9 mouse cellular contexts compared by ENCODE assay signal in the genomic region with DNA sequence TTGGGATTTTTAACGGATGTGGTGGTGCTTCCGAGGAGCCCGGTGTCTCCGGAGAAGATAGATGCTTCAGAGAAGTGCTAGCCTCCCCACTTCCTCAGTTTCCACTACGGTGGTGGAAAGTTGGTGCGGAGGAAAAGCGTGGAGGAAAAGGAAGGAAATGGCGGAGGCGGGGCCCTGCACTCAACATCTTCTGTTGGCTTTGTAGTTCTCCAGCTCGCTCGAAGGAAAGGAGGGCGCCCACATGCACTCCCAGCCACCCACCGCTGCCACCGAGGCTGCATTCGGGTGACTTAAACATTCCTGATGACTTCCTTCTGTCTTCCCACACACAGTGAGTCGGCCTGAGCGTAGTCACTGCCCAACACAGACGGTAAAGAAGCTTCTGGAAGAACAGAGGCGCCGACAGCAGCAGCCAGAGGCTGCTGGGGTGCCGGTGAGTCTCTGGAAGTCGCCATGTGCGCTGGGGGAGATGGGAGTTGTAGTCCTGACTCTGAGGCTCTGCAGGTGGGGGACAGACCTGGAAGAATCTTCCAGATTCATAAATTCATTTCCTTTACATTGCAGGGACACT. TPM values are rescaled to one million over a fixed set of nuclear protein-coding genes. Genes with fewer than 3 reads are reported as not detected.
A peak's percentile ranks its signal among the peaks of the same experiment; 100 is the strongest.
DNase-seq lines count a peak whose midpoint lies in the region; ATAC-seq and TF ChIP-seq lines count a peak whose summit lies in the region.
"Had no signal": no experiment of that assay in that cellular context is flagged by ENCODE, and none has a peak within 500 bp of the region (broad histone marks: within the 10 kb centered on the region; RNA-seq: fewer than 3 reads in every experiment).

No protein-coding gene starts in this region.

- H3K27ac ChIP-seq in MEL (ENCODE audit: control insufficient read depth, low read depth, low read length), result no peak overlapping the region
- peak overlapping the region; percentile 64; the same call in 1 of the 2 replicates for H3K27ac ChIP-seq in forebrain, postnatal 0 days (ENCODE audit: low read depth, low read length)
- H3K27ac ChIP-seq in intestine, embryonic 16.5 days (ENCODE audit: low read length), result 0 out of 2 replicates have a peak overlapping the region, but pooled peaks have one; percentile 54
- H3K27ac ChIP-seq in liver, postnatal 0 days (ENCODE audit: low read depth), result peak overlapping the region; percentile 91

- WGBS in forebrain, postnatal 0 days, result 42% methylated on average over 23 of the region's 23 CpGs
- 36% methylated on average over 23 of the region's 23 CpGs for WGBS in intestine, embryonic 16.5 days
- 20% methylated on average over 23 of the region's 23 CpGs for WGBS in liver, postnatal 0 days (ENCODE audit: insufficient replicate concordance)

- H3K9me3 ChIP-seq in erythroblast, embryonic 14.5 days (ENCODE audit: control insufficient read depth, low read length), result no peaks in the 10 kb centered on the region
- no peaks in the 10 kb centered on the region for H3K9me3 ChIP-seq in MEL (replicated peaks; ENCODE audit: insufficient read depth, low read length)
- H3K9me3 ChIP-seq in forebrain, postnatal 0 days (ENCODE audit: low read length), result no peaks in the 10 kb centered on the region
- no peaks in the 10 kb centered on the region for H3K9me3 ChIP-seq in intestine, embryonic 16.5 days (ENCODE audit: control insufficient read depth, low read length)
- no peaks in the 10 kb centered on the region for H3K9me3 ChIP-seq in liver, postnatal 0 days (ENCODE audit: low read length)
- H3K9me3 ChIP-seq: G1E had no signal

- no peak for TF ChIP-seq RAD21 in MEL (IDR thresholded peaks at IDR 0.05; ENCODE audit: low read depth, low read length)

- H3K4me1 ChIP-seq in erythroblast, embryonic 14.5 days (ENCODE audit: control insufficient read depth), result peaks cover 27% of the 10 kb centered on the region
- peaks cover 0 to 21% of the 10 kb centered on the region in 2 experiments; a peak in 2 of 4 replicates for H3K4me1 ChIP-seq in MEL (ENCODE audit: control insufficient read depth in 1 of 2, insufficient read depth in 2 of 2, low read length in 2 of 2)
- no peaks in the 10 kb centered on the region; the same call in 1 of the 2 replicates for H3K4me1 ChIP-seq in forebrain, postnatal 0 days (ENCODE audit: insufficient read depth)
- peaks cover 9% of the 10 kb centered on the region; the same call in 1 of the 2 replicates for H3K4me1 ChIP-seq in intestine, embryonic 16.5 days (ENCODE audit: control insufficient read depth, insufficient read depth, low read length)
- H3K4me1 ChIP-seq in liver, postnatal 0 days (ENCODE audit: insufficient read depth), result peaks cover 22% of the 10 kb centered on the region

- peak overlapping the region; percentile 98 for H3K4me2 ChIP-seq in forebrain, postnatal 0 days (ENCODE audit: low read depth)
- peak overlapping the region; percentile 90 for H3K4me2 ChIP-seq in intestine, embryonic 16.5 days (ENCODE audit: low read depth, low read length)
- peak overlapping the region; percentile 90 for H3K4me2 ChIP-seq in liver, postnatal 0 days (ENCODE audit: low read depth, low read length)

- H3K36me3 ChIP-seq in erythroblast, embryonic 14.5 days (ENCODE audit: control insufficient read depth), result peaks cover 14% of the 10 kb centered on the region
- peaks cover 5 to 10% of the 10 kb centered on the region in 2 experiments for H3K36me3 ChIP-seq in MEL (ENCODE audit: control insufficient read depth in 1 of 2, insufficient read depth in 2 of 2, low read length in 2 of 2)
- peaks cover 15% of the 10 kb centered on the region for H3K36me3 ChIP-seq in forebrain, postnatal 0 days (ENCODE audit: insufficient read depth)
- H3K36me3 ChIP-seq in intestine, embryonic 16.5 days (ENCODE audit: control insufficient read depth, insufficient read depth, low read length), result peaks cover 9% of the 10 kb centered on the region
- peaks cover 23% of the 10 kb centered on the region for H3K36me3 ChIP-seq in liver, postnatal 0 days (replicated peaks; ENCODE audit: insufficient read depth, low read length)

- no peak for TF ChIP-seq POLR2A in MEL (IDR thresholded peaks at IDR 0.05; ENCODE audit: control insufficient read depth in 1 of 2, insufficient read depth in 1 of 2, low read depth in 1 of 2, low read length in 2 of 2, poor library complexity in 1 of 2)

- TF ChIP-seq EP300 in MEL (IDR thresholded peaks at IDR 0.05; ENCODE audit: low read depth in 1 of 2, low read length in 2 of 2), result no peak
- TF ChIP-seq EP300 in liver, postnatal 0 days (IDR thresholded peaks at IDR 0.05; ENCODE audit: low read depth), result no peak

- peak overlapping the region; percentile 61; the same call in 1 of the 2 replicates for H3K9ac ChIP-seq in MEL (ENCODE audit: control insufficient read depth, low read depth, low read length, poor library complexity, severe bottlenecking)
- peak overlapping the region; percentile 53 for H3K9ac ChIP-seq in forebrain, postnatal 0 days
- H3K9ac ChIP-seq in intestine, embryonic 16.5 days (ENCODE audit: low read depth, low read length), result peak overlapping the region; percentile 59
- H3K9ac ChIP-seq in liver, postnatal 0 days (replicated peaks), result peak overlapping the region; percentile 59

- peak overlapping the region; percentile 63 for H3K4me3 ChIP-seq in erythroblast, embryonic 14.5 days (replicated peaks)
- peak overlapping the region in 1 of 2 experiments; percentile 75; a peak in 1 of 4 replicates for H3K4me3 ChIP-seq in MEL (ENCODE audit: control insufficient read depth in 1 of 2, insufficient read depth in 1 of 2, low read depth in 2 of 2, low read length in 2 of 2)
- H3K4me3 ChIP-seq in forebrain, postnatal 0 days (ENCODE audit: low read depth, low read length), result peak overlapping the region; percentile 53
- H3K4me3 ChIP-seq in intestine, embryonic 16.5 days (ENCODE audit: low read length), result peak overlapping the region; percentile 63
- H3K4me3 ChIP-seq in liver, postnatal 0 days (ENCODE audit: low read depth, low read length), result peak overlapping the region; percentile 65

- H3K79me2 ChIP-seq in MEL (ENCODE audit: control insufficient read depth, insufficient read depth, low read length, poor library complexity), result peaks cover 21% of the 10 kb centered on the region

- ATAC-seq in erythroblast, adult 5-6 weeks (replicated peaks; ENCODE audit: low FRiP score, poor library complexity, severe bottlenecking), result no peak
- ATAC-seq in forebrain, postnatal 0 days, result no peak
- ATAC-seq in intestine, embryonic 16.5 days, result no peak
- no peak for ATAC-seq in liver, postnatal 0 days

- TF ChIP-seq CTCF in MEL (IDR thresholded peaks at IDR 0.05 in 2 of 3, conservative IDR thresholded peaks at IDR 0.05 in 1 of 3; ENCODE audit: control insufficient read depth in 1 of 3, insufficient read depth in 1 of 3, low read depth in 2 of 3, low read length in 3 of 3, poor library complexity in 1 of 3, severe bottlenecking in 1 of 3), result no peak
- TF ChIP-seq CTCF in forebrain, postnatal 0 days (IDR thresholded peaks at IDR 0.05; ENCODE audit: low read depth), result no peak
- TF ChIP-seq CTCF in liver, postnatal 0 days (IDR thresholded peaks at IDR 0.05; ENCODE audit: low read depth), result no peak

- no peak for DNase-seq in MEL (ENCODE audit: low read depth, low spot score)
- peak; percentile 26 for DNase-seq in forebrain, postnatal 0 days
- DNase-seq in liver, postnatal 0 days, result no peak
- DNase-seq in right cerebral cortex, postnatal 25 days, result peak; percentile 72
- DNase-seq in urinary bladder, postnatal 14 days (ENCODE audit: low spot score), result no peak

- H3K27me3 ChIP-seq in erythroblast, embryonic 14.5 days (ENCODE audit: control insufficient read depth), result peaks cover 12% of the 10 kb centered on the region
- no peaks in the 10 kb centered on the region for H3K27me3 ChIP-seq in MEL (ENCODE audit: control insufficient read depth in 1 of 2, insufficient read depth in 2 of 2, low read length in 2 of 2)
- H3K27me3 ChIP-seq in forebrain, postnatal 0 days (ENCODE audit: insufficient read depth, low read length), result no peaks in the 10 kb centered on the region
- H3K27me3 ChIP-seq in intestine, embryonic 16.5 days (replicated peaks; ENCODE audit: control insufficient read depth, insufficient read depth, low read length), result no peaks in the 10 kb centered on the region
- H3K27me3 ChIP-seq in liver, postnatal 0 days (ENCODE audit: insufficient read depth, low read length), result no peaks in the 10 kb centered on the region

RNA-seq across cellular contexts. Expression of a gene that starts 1.6 kb away (rescaled TPM):
- polyA plus RNA-seq in erythroblast, embryonic 14.5 days (2012), result 0.23 and 0.30 TPM in 2 replicates
- total RNA-seq in erythroblast, adult 5-6 weeks (2015; ENCODE audit: low replicate concordance), result 2.1 and 5.0 TPM in 2 replicates
- 0.14 and 3.6 TPM in 2 replicates for total RNA-seq in erythroblast, adult 5-6 weeks (2017; ENCODE audit: low replicate concordance)
- 6.2 and 7.0 TPM in 2 replicates for total RNA-seq in MEL (2012; rRNA removed)
- 10 to 100 TPM in 1 of 2 experiments, not detected in 1; 16.7 TPM for polyA plus RNA-seq in MEL (2012; ENCODE audit: insufficient read depth in 1 of 2, insufficient read length in 2 of 2, low read depth in 1 of 2, low replicate concordance in 2 of 2, missing spikeins in 1 of 2)
- 1.6 and 3.4 TPM in 2 replicates for total RNA-seq in forebrain, postnatal 0 days (2014; rRNA removed)
- 1.1 and 1.7 TPM in 2 replicates for polyA plus RNA-seq in forebrain, postnatal 0 days (2015; fragmentation: Nextera tagmentation; extraction: Ambion mirVana)
- 2.6 TPM in 2 replicates for polyA plus RNA-seq in intestine, embryonic 16.5 days (2015; fragmentation: Nextera tagmentation; extraction: Ambion mirVana)
- 1.7 and 2.3 TPM in 2 replicates for polyA plus RNA-seq in liver, postnatal 0 days (2015; fragmentation: Nextera tagmentation; extraction: Ambion mirVana)

RNA-seq across cellular contexts. Expression of a gene that starts 3.5 kb away (rescaled TPM):
- not detected in 2 replicates for polyA plus RNA-seq in erythroblast, embryonic 14.5 days (2012)
- total RNA-seq in erythroblast, adult 5-6 weeks (2015; ENCODE audit: low replicate concordance), result 14.2 and 29.0 TPM in 2 replicates
- total RNA-seq in erythroblast, adult 5-6 weeks (2017; ENCODE audit: low replicate concordance), result 2.6 and 13.9 TPM in 2 replicates
- 7.1 and 15.5 TPM in 2 replicates for total RNA-seq in MEL (2012; rRNA removed)
- polyA plus RNA-seq in MEL (2012; ENCODE audit: insufficient read depth in 1 of 2, insufficient read length in 2 of 2, low read depth in 1 of 2, low replicate concordance in 2 of 2, missing spikeins in 1 of 2), result 10 to 100 TPM in 1 of 2 experiments, not detected in 1; 28.1 TPM
- total RNA-seq in forebrain, postnatal 0 days (2014; rRNA removed), result 1.1 TPM in 1 of 2 replicates, not detected in the other
- polyA plus RNA-seq in forebrain, postnatal 0 days (2015; fragmentation: Nextera tagmentation; extraction: Ambion mirVana), result 0.41 and 0.87 TPM in 2 replicates
- polyA plus RNA-seq in intestine, embryonic 16.5 days (2015; fragmentation: Nextera tagmentation; extraction: Ambion mirVana), result 2.4 and 3.1 TPM in 2 replicates
- polyA plus RNA-seq in liver, postnatal 0 days (2015; fragmentation: Nextera tagmentation; extraction: Ambion mirVana), result 17.4 and 17.6 TPM in 2 replicates

RNA-seq across cellular contexts. Expression of a gene that starts 9.6 kb away (rescaled TPM):
- polyA plus RNA-seq in erythroblast, embryonic 14.5 days (2012), result 0.91 and 1.6 TPM in 2 replicates
- 315 and 361 TPM in 2 replicates for total RNA-seq in erythroblast, adult 5-6 weeks (2015; ENCODE audit: low replicate concordance)
- 122 and 140 TPM in 2 replicates for total RNA-seq in erythroblast, adult 5-6 weeks (2017; ENCODE audit: low replicate concordance)
- 2.8 and 3.9 TPM in 2 replicates for total RNA-seq in MEL (2012; rRNA removed)
- polyA plus RNA-seq in MEL (2012; ENCODE audit: insufficient read depth in 1 of 2, insufficient read length in 2 of 2, low read depth in 1 of 2, low replicate concordance in 2 of 2, missing spikeins in 1 of 2), result 10 to 100 TPM in 1 of 2 experiments, not detected in 1; 13.6 TPM
- total RNA-seq in forebrain, postnatal 0 days (2014; rRNA removed), result 14.5 and 25.6 TPM in 2 replicates
- polyA plus RNA-seq in forebrain, postnatal 0 days (2015; fragmentation: Nextera tagmentation; extraction: Ambion mirVana), result 44.2 and 52.5 TPM in 2 replicates
- 55.2 and 59.9 TPM in 2 replicates for polyA plus RNA-seq in intestine, embryonic 16.5 days (2015; fragmentation: Nextera tagmentation; extraction: Ambion mirVana)
- polyA plus RNA-seq in liver, postnatal 0 days (2015; fragmentation: Nextera tagmentation; extraction: Ambion mirVana), result 221 and 231 TPM in 2 replicates

RNA-seq across cellular contexts. Expression of a gene that starts 22.2 kb away (rescaled TPM):
- 0.13 and 0.33 TPM in 2 replicates for polyA plus RNA-seq in erythroblast, embryonic 14.5 days (2012)
- not detected in 2 replicates for total RNA-seq in erythroblast, adult 5-6 weeks (2015; ENCODE audit: low replicate concordance)
- not detected in 2 replicates for total RNA-seq in erythroblast, adult 5-6 weeks (2017; ENCODE audit: low replicate concordance)
- total RNA-seq in MEL (2012; rRNA removed), result 1.5 and 1.9 TPM in 2 replicates
- 1 to 10 TPM in 1 of 2 experiments, not detected in 1; 7.1 TPM for polyA plus RNA-seq in MEL (2012; ENCODE audit: insufficient read depth in 1 of 2, insufficient read length in 2 of 2, low read depth in 1 of 2, low replicate concordance in 2 of 2, missing spikeins in 1 of 2)
- 705 and 834 TPM in 2 replicates for total RNA-seq in forebrain, postnatal 0 days (2014; rRNA removed)
- polyA plus RNA-seq in forebrain, postnatal 0 days (2015; fragmentation: Nextera tagmentation; extraction: Ambion mirVana), result 863 and 867 TPM in 2 replicates
- polyA plus RNA-seq in intestine, embryonic 16.5 days (2015; fragmentation: Nextera tagmentation; extraction: Ambion mirVana), result 32.4 and 33.3 TPM in 2 replicates
- 1.2 and 1.6 TPM in 2 replicates for polyA plus RNA-seq in liver, postnatal 0 days (2015; fragmentation: Nextera tagmentation; extraction: Ambion mirVana)
- polyA plus RNA-seq: G1E had no signal

RNA-seq across cellular contexts. Expression of a gene that starts 34.3 kb away (rescaled TPM):
- polyA plus RNA-seq in erythroblast, embryonic 14.5 days (2012), result 0.02 and 0.05 TPM in 2 replicates
- total RNA-seq in erythroblast, adult 5-6 weeks (2015; ENCODE audit: low replicate concordance), result not detected in 2 replicates
- total RNA-seq in erythroblast, adult 5-6 weeks (2017; ENCODE audit: low replicate concordance), result not detected in 2 replicates
- not detected in 2 replicates for total RNA-seq in MEL (2012; rRNA removed)
- not detected for polyA plus RNA-seq in MEL (2012; ENCODE audit: insufficient read depth in 1 of 2, insufficient read length in 2 of 2, low read depth in 1 of 2, low replicate concordance in 2 of 2, missing spikeins in 1 of 2)
- total RNA-seq in forebrain, postnatal 0 days (2014; rRNA removed), result 0.46 and 2.1 TPM in 2 replicates
- polyA plus RNA-seq in forebrain, postnatal 0 days (2015; fragmentation: Nextera tagmentation; extraction: Ambion mirVana), result 0.07 and 0.11 TPM in 2 replicates
- 1.0 and 1.1 TPM in 2 replicates for polyA plus RNA-seq in intestine, embryonic 16.5 days (2015; fragmentation: Nextera tagmentation; extraction: Ambion mirVana)
- 0.05 TPM in 1 of 2 replicates, not detected in the other for polyA plus RNA-seq in liver, postnatal 0 days (2015; fragmentation: Nextera tagmentation; extraction: Ambion mirVana)
- total RNA-seq: G1E had no signal
- polyA plus RNA-seq: G1E had no signal

Comparison
In these comparisons a context has a peak if more than half of its experiments do, and no peak if none do; other contexts are left out.
1. DNase-seq: peak in forebrain, postnatal 0 days (single experiment) and right cerebral cortex, postnatal 25 days (single experiment); none in MEL (single experiment), liver, postnatal 0 days (single experiment) and urinary bladder, postnatal 14 days (single experiment).
2. Peak in every context shown above with its lines, with median percentiles within 50 percentile points of each other: H3K9ac ChIP-seq and H3K4me2 ChIP-seq.